Mouse (Mus musculus) midbrain, postnatal 0 days (tissue): ENCODE measurements around the gene Olfr510. TPM values are rescaled to one million over a fixed set of nuclear protein-coding genes. Genes with fewer than 3 reads are reported as not detected.
"Not testable (repeated sequence)": the region's sequence is repeated elsewhere in the genome, so short reads cannot be mapped to it uniquely, and the experiment has no call there.

Source experiments
- ATAC-seq: fragments of 200-750 bp; cut with Nextera tagmentation; 2 replicates; pipeline ENCODE4 v1.8.0; 2017; ENCODE audit warnings: moderate number of reproducible peaks, mild to moderate bottlenecking, moderate TSS enrichment, moderate library complexity; ENCODE audit not compliant: low FRiP score
- DNase-seq: peaks from one replicate; pipeline ENCODE4 v3.0.0-alpha.2; 2015; ENCODE audit warnings: low spot score
- H3K27ac ChIP-seq: fragments of 300-500 bp; sonication (generic); 2 replicates; pipeline ENCODE4 v1.5.1; 2014; ENCODE audit warnings: low read depth, mild to moderate bottlenecking, low read length, mixed read lengths
- H3K27me3 ChIP-seq: fragments of 300-500 bp; sonication (generic); 2 replicates; pipeline ENCODE4 v1.6.1; 2014; ENCODE audit warnings: low read length, control low read depth, mixed read lengths; ENCODE audit not compliant: insufficient read depth
- H3K36me3 ChIP-seq: fragments of 300-500 bp; sonication (generic); 2 replicates; pipeline ENCODE4 v1.6.1; 2014; ENCODE audit warnings: low read length, control low read depth, mixed read lengths; ENCODE audit not compliant: insufficient read depth
- H3K4me1 ChIP-seq: fragments of 300-500 bp; sonication (generic); 2 replicates; pipeline ENCODE4 v1.6.1; 2014; ENCODE audit warnings: mild to moderate bottlenecking, control low read depth, antibody characterized with exemption, low read length, mixed read lengths; ENCODE audit not compliant: insufficient read depth
- H3K4me2 ChIP-seq: fragments of 300-500 bp; sonication (generic); 2 replicates; pipeline ENCODE4 v1.6.1; 2014; ENCODE audit warnings: low read depth, mild to moderate bottlenecking, low read length, mixed read lengths; ENCODE audit not compliant: poor library complexity, severe bottlenecking
- H3K4me3 ChIP-seq: fragments of 300-500 bp; sonication (generic); 2 replicates; pipeline ENCODE4 v1.5.1; 2014; ENCODE audit warnings: low read depth, mild to moderate bottlenecking, low read length, moderate library complexity
- H3K9ac ChIP-seq: fragments of 300-500 bp; sonication (generic); replicated peaks from 2 replicates; pipeline ENCODE4 v1.6.1; 2014; ENCODE audit warnings: mild to moderate bottlenecking, low read length, moderate library complexity, mixed read lengths; ENCODE audit not compliant: poor library complexity, severe bottlenecking
- H3K9me3 ChIP-seq: fragments of 300-500 bp; sonication (generic); 2 replicates; pipeline ENCODE4 v1.6.1; 2016; ENCODE audit warnings: low read length, control low read depth
- CTCF ChIP-seq: IDR thresholded peaks from 2 replicates; pipeline ENCODE4 v1.5.1; 2016; ENCODE audit warnings: antibody characterized with exemption, mild to moderate bottlenecking
- WGBS: fragments of 180-500 bp; shearing (Covaris S2); extraction: QIAGEN DNeasy Blood & Tissue Kit; methylation state at CpG from one replicate; pipeline ENCODE4 v1.1.7; 2014; 5-methylcytosine and 5-hydroxymethylcytosine counted together
- polyA plus RNA-seq: library from polyadenylated mRNA; unstranded; fragments of >200 nt; fragmentation: Nextera tagmentation; extraction: Ambion mirVana; gene quantifications from 2 replicates; pipeline ENCODE4 v1.2.1, GENCODE M21; 2015
- total RNA-seq: library from RNA; depleted of rRNA; stranded (reverse); fragments of >200 nt; gene quantifications from 2 replicates; pipeline ENCODE4 v1.2.3, GENCODE M21; 2014; rRNA removed

Olfr510 gene
- not detected in 2 replicates for total RNA-seq
- polyA plus RNA-seq = not detected in 2 replicates

GRCm38 (mm10) chr7:108666118-108666517 is at the start of gene Olfr510:
Olfr510 (plus strand) TSS chr7:108666418.
- no peaks in the 10 kb centered on the region for H3K4me1 ChIP-seq
- no peaks in the 10 kb centered on the region for H3K9me3 ChIP-seq
- H3K27me3 ChIP-seq = no peaks in the 10 kb centered on the region
- WGBS = 84% methylated on average over 1 of the region's 1 CpGs
- no peak for TF ChIP-seq CTCF
- H3K4me2 ChIP-seq = no peak within 1 kb of the TSS
- H3K27ac ChIP-seq = no peak within 1 kb of the TSS
- no peak for ATAC-seq
- no peak for DNase-seq
- H3K9ac ChIP-seq = no peak within 1 kb of the TSS
- H3K4me3 ChIP-seq = no peak within 1 kb of the TSS
- H3K36me3 ChIP-seq = no peaks in the 10 kb centered on the region

- not testable (repeated sequence) for H3K27me3 ChIP-seq, H3K27ac ChIP-seq, H3K36me3 ChIP-seq, DNase-seq, H3K4me3 ChIP-seq, ATAC-seq, H3K9ac ChIP-seq, H3K4me2 ChIP-seq, H3K4me1 ChIP-seq, H3K9me3 ChIP-seq
- WGBS = 62% methylated on average over 3 of the region's 3 CpGs
Measured at GRCm38 (mm10) chr7:108616781-108617180, 49.4 kb upstream of the Olfr510 start.

GRCm38 (mm10) chr7:108621514-108621913 is 44.7 kb upstream of the Olfr510 start, which contains the start of gene Olfr507:
Olfr507 (plus strand) TSS chr7:108621814.
- no peak for DNase-seq
- Histone ChIP-seq H3K4me1 (no peaks in the 10 kb centered on the region), H3K9me3 (no peaks in the 10 kb centered on the region), H3K9ac (no peak within 1 kb of the TSS), H3K4me3 (no peak within 1 kb of the TSS), H3K4me2 (no peak within 1 kb of the TSS), H3K27ac (no peak within 1 kb of the TSS), H3K36me3 (no peaks in the 10 kb centered on the region), H3K27me3 (no peaks in the 10 kb centered on the region)
- 82% methylated on average over 2 of the region's 2 CpGs for WGBS
- TF ChIP-seq CTCF = no peak
- ATAC-seq = no peak

GRCm38 (mm10) chr7:108629694-108630093 is 36.5 kb upstream of the Olfr510 start, which contains the start of gene Olfr508:
Olfr508 (plus strand) TSS chr7:108629994.
- 83% methylated on average over 3 of the region's 3 CpGs for WGBS

GRCm38 (mm10) chr7:108651806-108652205 is 14.4 kb upstream of the Olfr510 start, which contains the start of gene Olfr509:
Olfr509 (minus strand) TSS chr7:108651906.
- H3K9me3 ChIP-seq = peaks cover 4% of the 10 kb centered on the region; the same call in 1 of the 2 replicates
- no peak for DNase-seq
- H3K36me3 ChIP-seq = no peaks in the 10 kb centered on the region
- TF ChIP-seq CTCF = no peak
- no peak for ATAC-seq
- no peaks in the 10 kb centered on the region for H3K4me1 ChIP-seq
- no peaks in the 10 kb centered on the region for H3K27me3 ChIP-seq
- no peak within 1 kb of the TSS for H3K4me3 ChIP-seq
- no peak within 1 kb of the TSS for H3K9ac ChIP-seq
- H3K27ac ChIP-seq = no peak within 1 kb of the TSS
- H3K4me2 ChIP-seq = no peak within 1 kb of the TSS

More at GRCm38 (mm10) chr7:108629694-108630093, 36.5 kb upstream of the Olfr510 start, which contains the start of gene Olfr508:
- Histone ChIP-seq H3K4me2 (no peak within 1 kb of the TSS), H3K27me3 (no peaks in the 10 kb centered on the region), H3K4me1 (no peaks in the 10 kb centered on the region), H3K9ac (no peak within 1 kb of the TSS), H3K4me3 (no peak within 1 kb of the TSS), H3K9me3 (no peaks in the 10 kb centered on the region), H3K36me3 (no peaks in the 10 kb centered on the region), H3K27ac (no peak within 1 kb of the TSS)
- TF ChIP-seq CTCF = no peak
- ATAC-seq = no peak
- no peak for DNase-seq

GRCm38 (mm10) chr7:108662419-108662818 is 3.8 kb upstream of the Olfr510 start:
- no peaks in the 10 kb centered on the region for H3K36me3 ChIP-seq
- no peak for DNase-seq
- H3K4me3 ChIP-seq = no peak overlapping the region
- H3K27ac ChIP-seq = no peak overlapping the region
- H3K4me1 ChIP-seq = no peaks in the 10 kb centered on the region
- H3K9ac ChIP-seq = no peak overlapping the region
- no peak overlapping the region for H3K4me2 ChIP-seq
- WGBS = 85% methylated on average over 3 of the region's 3 CpGs
- no peaks in the 10 kb centered on the region for H3K9me3 ChIP-seq
- no peaks in the 10 kb centered on the region for H3K27me3 ChIP-seq
- TF ChIP-seq CTCF = no peak
- ATAC-seq = no peak
